Mouse (Mus musculus): ENCODE measurements around the gene Sytl3.
A peak's percentile ranks its signal among the peaks of the same experiment; 100 is the strongest.
"Not testable (repeated sequence)": the region's sequence is repeated elsewhere in the genome, so short reads cannot be mapped to it uniquely, and the experiment has no call there.

Gene Sytl3

DNA sequence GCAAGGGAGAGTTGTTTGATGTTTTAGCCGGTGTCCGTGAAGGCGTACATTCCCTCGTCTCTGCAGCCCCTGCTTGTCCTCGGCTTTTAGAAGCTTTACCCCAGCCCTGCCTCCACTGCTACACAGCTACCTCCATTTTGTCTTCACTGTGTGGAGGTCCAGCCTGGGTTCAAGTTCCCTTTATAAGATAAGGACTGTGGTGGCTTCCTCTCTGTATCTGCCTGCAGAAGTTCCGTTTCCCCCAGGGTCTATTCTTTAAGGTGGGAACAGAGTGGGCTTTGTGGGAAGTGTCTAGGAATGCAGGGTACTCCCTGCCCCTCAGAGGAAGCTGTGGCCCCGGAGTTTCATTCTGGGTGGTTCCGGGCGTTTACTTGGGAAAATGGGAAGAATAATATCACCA, 36.8 kb downstream of the Sytl3 start:
- not testable (repeated sequence) for DNase-seq

- DNase-seq = not testable (repeated sequence)
Measured at GRCm38 (mm10) chr17:6696521-6696920, 37.6 kb downstream of the Sytl3 start.

DNA sequence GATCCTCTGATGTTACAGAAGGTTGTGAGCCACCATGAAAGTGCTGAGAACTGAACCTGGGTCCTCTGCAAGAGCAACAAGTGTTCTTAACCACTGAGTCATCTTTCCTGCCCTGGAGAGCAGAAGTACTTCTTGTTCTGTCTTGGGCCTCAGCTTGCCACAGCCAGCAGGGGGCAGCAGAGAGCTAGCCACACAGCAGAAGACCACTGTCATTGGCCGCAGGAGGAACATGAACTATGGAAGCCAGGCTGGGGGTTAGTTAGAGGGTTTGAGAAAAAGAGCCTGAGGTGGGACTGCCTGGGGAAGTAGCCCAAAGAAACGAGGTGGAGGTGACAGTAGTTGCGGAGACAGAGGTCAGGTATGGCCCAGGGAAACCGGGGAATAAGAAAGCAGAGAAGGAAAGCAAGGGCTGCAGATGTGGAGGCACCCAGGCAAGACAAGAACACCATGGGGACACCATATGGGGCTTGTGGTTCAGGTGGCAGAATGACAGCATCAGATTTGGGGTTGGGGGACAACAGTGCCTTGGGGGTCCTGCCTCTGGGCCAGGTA, 38.4 kb downstream of the Sytl3 start:
- DNase-seq = peak; percentile 43

DNA sequence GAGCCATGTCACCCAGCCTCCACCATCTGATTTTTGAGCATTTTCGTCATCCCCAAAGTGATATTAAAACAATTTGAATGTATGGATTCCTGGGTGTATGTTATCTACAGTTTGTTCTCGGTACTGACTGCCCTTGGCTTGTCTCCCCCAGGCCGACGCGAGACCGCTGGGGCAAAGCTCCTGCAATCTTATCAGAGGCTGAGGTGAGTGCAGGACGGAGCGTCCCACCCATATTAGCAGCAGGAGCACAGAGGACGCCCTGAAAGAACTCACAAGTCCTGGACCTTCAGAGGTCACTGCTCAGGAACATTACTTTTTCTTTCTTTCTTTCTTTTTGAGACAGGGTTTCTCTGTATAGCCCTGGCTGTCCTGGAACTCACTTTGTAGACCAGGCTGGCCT, 40.6 kb downstream of the Sytl3 start:
- DNase-seq = not testable (repeated sequence)

GRCm38 (mm10) chr17:6700077-6700476, 41.2 kb downstream of the Sytl3 start:
- DNase-seq = not testable (repeated sequence)

- DNase-seq = not testable (repeated sequence)
Measured at GRCm38 (mm10) chr17:6702625-6703221, 43.8 kb downstream of the Sytl3 start.

- not testable (repeated sequence) for DNase-seq
Measured at GRCm38 (mm10) chr17:6703381-6704270, 44.7 kb downstream of the Sytl3 start.

DNA sequence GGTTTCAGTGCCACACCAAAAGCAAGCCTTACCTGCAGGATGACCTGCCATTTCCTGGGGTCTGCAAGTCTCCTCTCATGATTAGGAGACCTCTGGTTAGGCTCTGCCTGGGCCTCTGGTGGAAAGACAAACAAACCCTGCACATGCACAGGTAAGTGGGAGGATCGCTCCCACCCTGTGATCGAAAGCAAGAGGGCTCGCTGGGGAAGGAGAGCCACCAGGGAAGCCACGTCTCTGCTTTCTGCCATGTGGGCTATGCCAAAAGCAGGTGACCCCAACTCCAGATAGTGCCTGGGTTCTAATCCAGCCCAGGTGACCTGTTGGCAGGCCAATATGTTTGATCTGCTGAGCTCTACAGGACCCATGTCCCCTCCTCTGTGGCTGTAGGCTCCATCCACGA, 47.6 kb downstream of the Sytl3 start:
- not testable (repeated sequence) for DNase-seq

GRCm38 (mm10) chr17:6707422-6707821, 48.5 kb downstream of the Sytl3 start:
- not testable (repeated sequence) for DNase-seq

DNA sequence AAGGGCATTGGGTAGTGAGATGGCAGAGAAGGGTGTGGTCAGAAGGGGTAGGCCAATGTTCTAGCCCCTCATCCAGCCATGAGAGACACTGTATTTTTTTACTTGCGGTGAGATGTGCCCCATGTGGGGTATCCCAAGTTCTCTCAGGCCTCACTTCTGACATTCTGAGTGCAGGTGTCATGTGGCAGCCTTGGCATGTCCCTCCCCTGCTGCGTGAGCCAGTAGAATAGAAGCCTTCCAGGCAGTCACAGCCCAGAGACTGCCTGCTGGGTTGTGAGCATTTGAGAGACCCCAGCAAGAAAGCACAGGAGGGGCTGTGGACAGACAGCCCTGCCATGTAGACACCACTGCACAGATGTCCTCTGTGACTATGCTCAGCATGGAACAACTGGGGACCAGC, 49.3 kb downstream of the Sytl3 start:
- not testable (repeated sequence) for DNase-seq

GRCm38 (mm10) chr17:6713483-6713882, 54.6 kb downstream of the Sytl3 start:
- not testable (repeated sequence) for DNase-seq

GRCm38 (mm10) chr17:6713944-6714343, 55.1 kb downstream of the Sytl3 start:
- not testable (repeated sequence) for DNase-seq

DNA sequence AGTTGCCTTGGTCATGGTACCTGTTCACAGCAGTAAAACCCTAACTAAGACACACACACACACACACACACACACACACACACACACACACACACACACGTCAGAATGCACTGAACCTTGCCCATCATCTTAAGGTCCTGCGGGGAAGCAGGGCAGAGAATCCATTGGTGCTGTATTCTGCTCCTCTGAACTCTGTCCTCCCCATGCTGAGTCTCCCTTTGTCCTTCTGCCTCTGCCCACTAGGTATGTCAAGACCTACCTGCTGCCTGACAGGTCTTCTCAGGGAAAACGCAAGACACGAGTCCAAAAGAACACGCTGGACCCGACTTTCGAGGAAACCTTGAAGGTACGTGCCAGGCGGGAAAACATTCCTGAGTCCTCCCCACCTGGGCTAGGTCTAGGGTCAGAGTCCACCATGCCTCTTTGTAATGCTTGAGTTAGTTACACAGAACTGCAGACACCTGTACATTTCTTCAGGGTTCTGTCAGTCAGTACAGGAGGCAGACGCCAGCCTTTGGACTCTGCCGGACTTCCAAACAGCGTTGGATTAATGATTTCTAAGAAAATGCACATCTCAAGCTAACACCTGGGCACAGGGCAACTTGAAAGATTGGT, 69.2 kb downstream of the Sytl3 start:
- no peak for DNase-seq

DNA sequence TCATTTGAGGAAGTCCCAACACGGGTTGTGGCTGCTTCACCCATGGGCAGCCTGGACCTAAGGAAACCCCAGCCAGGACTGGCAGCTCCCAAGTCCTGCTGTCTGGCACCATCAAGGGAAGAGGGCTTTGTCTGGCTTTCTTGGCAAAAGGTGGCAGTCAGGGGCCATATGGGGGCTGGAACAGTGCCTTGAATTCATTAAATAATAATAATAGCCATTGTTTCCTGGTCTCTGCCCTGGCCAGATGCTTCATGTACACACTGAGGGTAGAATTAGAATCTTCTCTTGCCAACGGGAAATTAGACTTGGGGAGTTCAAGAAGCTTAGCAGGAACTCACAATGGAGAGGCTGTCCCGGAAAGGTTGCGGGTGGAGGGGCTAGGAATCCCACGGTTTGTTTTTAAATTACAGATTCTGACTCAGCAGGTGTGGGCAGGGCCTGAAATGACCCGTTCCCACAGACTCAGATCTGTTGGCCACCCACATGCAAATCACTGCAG, 70.4 kb downstream of the Sytl3 start:
- DNase-seq = no peak

GRCm38 (mm10) chr17:6731132-6731531, 72.2 kb downstream of the Sytl3 start:
- DNase-seq = no peak

- DNase-seq = no peak
Measured at GRCm38 (mm10) chr17:6731634-6732033, 72.7 kb downstream of the Sytl3 start.

DNA sequence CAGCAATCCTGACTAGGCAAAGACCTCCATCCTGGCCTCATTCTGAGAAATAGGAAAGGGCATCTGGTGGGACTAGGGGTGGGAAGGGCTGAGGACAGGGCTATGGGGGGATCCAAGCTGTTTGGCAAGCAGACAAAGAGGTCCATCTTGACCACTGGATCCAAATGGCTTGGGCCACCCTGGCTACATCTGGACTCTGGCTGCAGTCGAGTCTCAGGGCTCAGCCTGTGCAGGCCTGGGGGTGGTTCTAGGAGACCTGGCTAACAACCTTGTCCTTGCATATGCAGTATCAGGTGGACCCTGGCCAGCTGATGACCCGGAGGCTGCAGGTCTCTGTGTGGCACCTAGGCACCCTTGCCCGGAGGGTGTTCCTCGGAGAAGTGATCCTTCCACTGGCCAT, 73.8 kb downstream of the Sytl3 start:
- DNase-seq = no peak

- no peak for DNase-seq
Measured at GRCm38 (mm10) chr17:6733322-6733875, 74.5 kb downstream of the Sytl3 start.

DNA sequence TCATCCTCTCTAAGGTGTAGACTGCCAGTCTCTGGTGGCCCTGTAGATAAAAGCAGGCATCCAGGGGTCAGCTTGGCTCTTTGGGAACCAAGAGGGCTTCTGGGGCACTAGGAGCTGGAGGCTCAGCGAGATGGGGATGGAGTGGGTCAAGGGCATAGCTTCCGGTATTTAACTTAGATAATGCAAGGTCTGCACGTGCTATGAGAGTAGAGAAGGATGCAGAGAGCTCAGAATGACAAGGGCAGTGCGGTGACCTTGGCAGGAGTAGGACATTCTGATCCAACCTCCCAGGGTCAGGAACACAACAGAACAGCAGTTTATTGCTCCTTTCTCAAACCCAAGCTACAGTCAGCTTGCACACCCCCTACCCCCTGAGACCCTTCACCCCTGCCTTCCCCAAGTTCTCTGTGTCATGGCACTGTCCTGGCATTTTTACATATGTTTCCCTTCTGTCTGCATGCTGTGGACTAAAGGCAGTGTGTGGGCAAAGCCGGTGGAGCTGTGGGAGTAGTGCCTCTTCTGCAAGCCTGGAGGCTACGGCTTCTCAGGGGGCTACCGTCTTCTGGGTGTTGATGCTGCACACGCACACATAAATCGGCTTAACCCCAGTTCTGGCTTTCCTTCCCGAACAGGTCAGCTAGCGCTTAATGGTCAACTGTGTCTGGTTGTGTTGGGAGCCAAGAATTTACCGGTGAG, 76.0 kb downstream of the Sytl3 start:
- no peak for DNase-seq

DNA sequence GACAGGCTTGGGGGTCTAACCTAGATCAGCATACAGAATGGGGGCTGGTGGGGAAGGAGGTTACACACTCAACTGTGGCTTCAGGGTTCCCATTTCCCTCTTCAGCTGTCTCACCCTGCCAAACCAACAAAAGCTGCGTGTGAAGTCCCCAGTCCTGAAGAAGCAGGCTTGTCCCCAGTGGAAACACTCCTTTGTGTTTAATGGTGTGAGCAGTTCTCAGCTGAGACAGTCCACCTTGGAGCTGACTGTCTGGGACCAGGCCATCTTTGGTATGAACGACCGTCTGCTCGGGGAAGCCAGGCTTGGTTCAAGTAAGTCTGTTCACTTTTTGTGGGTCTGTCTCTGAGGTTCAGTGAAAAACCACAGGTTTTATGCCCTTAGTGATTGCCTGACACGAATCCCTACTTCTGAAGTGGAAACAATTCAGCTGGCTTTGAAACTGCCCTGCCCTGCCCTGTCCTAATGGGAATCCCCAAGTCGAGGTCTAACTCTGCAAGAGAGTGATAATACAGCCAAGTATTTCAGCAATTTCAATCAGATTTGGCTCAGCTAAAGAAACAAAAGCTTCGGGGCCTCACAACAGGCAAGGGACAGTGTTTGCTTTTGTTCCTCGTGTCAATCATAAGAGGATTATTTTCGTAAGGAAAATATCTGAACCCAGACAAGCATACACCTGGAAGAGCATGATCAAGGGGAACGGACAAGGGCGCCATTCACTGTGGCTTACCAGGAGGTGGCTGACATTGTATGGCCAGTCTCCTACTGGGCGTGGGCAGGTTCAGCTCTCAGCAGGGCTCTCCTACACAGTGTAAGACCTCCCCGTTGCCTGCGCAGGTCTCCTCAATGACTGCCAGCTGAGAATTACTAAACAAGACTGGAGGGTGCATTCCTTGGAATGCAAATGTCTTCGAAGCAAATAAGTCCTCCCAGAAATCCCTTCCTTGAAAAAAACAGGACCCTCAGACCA, 77.7 kb downstream of the Sytl3 start:
- DNase-seq = no peak

Data from cerebellum, adult 11-12 months (tissue).